Mouse (Mus musculus): ENCODE data around the gene Rsph10b. TPM values are rescaled to one million over a fixed set of nuclear protein-coding genes. Genes with fewer than 3 reads are reported as not detected.
A peak's percentile ranks its signal among the peaks of the same experiment; 100 is the strongest.

The Rsph10b gene
- polyA plus RNA-seq, 1 experiment from 2014 or later: 0.58 TPM

DNA sequence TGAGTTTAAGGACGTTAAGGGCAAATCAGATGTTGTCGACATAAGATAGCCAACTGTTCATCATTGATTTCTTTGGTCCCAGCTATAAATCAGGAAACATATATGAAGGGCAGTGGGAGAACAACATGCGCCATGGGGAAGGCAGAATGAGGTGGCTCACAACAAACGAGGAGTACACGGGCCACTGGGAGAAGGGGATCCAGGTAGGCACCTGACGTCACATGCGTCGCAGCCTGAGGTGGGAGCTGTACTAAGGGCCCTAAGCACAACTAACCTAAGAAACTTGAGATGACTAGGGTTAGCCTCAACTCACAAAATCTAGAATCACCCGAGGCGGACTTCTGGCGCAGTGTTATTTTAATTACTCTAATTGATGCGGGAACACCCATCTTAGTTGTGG is 15.5 kb downstream of the Rsph10b start:
- Histone ChIP-seq H3K36me3 (no peaks in the 10 kb centered on the region), H3K27ac (replicated peaks) (no peak overlapping the region), H3K4me3 (no peak overlapping the region), H3K9me3 (replicated peaks) (no peaks in the 10 kb centered on the region), H3K27me3 (ENCODE audit: low read depth, poor library complexity, severe bottlenecking) (no peaks in the 10 kb centered on the region), H3K4me1 (no peaks in the 10 kb centered on the region)
- DNase-seq (ENCODE audit: low spot score): no peak
- 89% methylated on average over 12 of the region's 12 CpGs for WGBS

DNA sequence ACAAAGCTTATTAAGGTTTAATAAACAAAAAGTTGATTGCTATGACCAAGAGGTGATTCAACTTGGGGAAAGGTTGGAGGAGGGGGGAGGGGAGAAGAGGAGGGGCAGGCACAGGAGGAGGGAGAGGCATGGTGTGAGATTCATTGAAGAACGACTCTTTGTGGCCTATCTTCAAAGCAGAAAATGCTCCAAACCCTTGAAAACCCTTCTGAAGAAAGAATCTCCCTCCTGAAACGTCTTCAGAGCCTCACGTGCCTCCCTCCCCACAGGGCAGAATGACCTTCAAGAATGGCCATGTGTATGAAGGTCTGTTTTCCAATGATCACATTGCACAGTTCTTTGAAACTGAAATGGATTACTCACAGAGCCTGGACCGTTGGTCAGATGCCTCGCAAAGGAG is 17.2 kb downstream of the Rsph10b start:
- WGBS: 54% methylated on average over 5 of the region's 5 CpGs
- DNase-seq (ENCODE audit: low spot score): no peak
- Histone ChIP-seq H3K27me3 (ENCODE audit: low read depth, poor library complexity, severe bottlenecking) (no peaks in the 10 kb centered on the region), H3K9me3 (replicated peaks) (no peaks in the 10 kb centered on the region), H3K4me3 (no peak overlapping the region), H3K4me1 (no peaks in the 10 kb centered on the region), H3K27ac (replicated peaks) (no peak overlapping the region), H3K36me3 (no peaks in the 10 kb centered on the region)

DNA sequence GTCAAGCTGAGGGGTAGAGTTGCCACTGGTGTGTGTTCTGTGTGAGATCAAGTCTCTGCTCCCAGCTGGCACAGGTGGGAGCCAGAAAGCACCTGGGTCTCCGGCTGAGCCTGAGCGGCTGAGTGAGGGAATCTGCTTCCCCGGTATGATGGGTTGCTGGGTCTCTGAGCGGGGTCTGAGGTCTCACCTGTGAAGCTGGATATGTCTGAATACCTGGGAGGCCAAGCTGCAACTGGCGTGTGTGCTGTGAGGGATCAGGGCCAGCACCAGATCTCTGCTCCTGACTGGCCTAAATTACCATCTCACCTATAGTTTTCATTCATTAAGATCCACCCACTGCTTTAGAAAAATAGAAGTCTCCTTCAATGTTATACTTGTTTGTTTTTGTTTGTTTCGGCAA is 24.3 kb downstream of the Rsph10b start:
- no peak for DNase-seq (ENCODE audit: low spot score)
- Histone ChIP-seq H3K36me3 (no peaks in the 10 kb centered on the region), H3K27ac (replicated peaks) (no peak overlapping the region), H3K9me3 (replicated peaks) (peaks cover 10% of the 10 kb centered on the region), H3K4me3 (no peak overlapping the region), H3K4me1 (no peaks in the 10 kb centered on the region), H3K27me3 (ENCODE audit: low read depth, poor library complexity, severe bottlenecking) (no peaks in the 10 kb centered on the region)
- 89% methylated on average over 6 of the region's 6 CpGs for WGBS

DNA sequence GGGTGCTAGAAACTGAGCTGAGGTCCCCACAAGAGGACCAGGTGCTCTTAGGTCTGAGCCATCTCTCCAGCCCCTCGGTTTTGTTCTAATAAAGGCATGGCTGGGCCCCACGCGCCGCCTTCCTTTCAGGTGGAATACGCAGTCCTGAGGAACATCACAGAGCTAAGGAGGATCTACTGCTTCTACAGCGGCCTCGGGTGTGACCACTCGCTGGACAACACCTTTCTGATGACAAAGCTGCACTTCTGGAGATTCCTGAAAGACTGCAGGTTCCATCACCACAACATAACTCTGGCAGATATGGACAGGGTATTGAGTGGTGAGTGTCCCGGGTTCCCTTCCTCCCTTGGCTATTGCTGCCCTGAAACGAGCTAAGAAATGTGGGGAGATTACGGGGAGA is 26.7 kb downstream of the Rsph10b start:
- no peak overlapping the region for H3K4me3 ChIP-seq
- DNase-seq (ENCODE audit: low spot score): no peak
- no peaks in the 10 kb centered on the region for H3K36me3 ChIP-seq
- peaks cover 10% of the 10 kb centered on the region for H3K9me3 ChIP-seq (replicated peaks)
- no peaks in the 10 kb centered on the region for H3K27me3 ChIP-seq (ENCODE audit: low read depth, poor library complexity, severe bottlenecking)
- no peaks in the 10 kb centered on the region for H3K4me1 ChIP-seq
- H3K27ac ChIP-seq (replicated peaks): no peak overlapping the region
- WGBS: 89% methylated on average over 11 of the region's 11 CpGs

DNA sequence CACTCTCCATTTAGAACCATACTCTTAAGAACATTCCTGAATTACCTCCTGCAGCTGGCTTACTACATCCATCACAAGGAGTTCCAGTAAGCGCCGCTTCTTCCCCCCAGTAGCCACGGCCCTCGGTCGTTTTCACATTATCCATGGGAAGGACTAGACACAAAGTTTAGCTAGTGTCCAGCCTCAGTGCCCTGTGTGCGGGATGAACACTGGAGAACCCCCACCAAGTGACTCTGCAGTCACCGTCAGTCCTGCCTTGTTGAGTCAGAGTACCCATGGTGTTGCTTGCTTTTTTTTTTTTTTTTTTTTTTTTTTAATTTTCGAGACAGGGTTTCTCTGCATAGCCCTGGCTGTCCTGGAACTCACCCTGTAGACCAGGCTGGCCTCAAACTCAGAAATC is 28.3 kb downstream of the Rsph10b start:
- H3K4me3 ChIP-seq: no peak overlapping the region
- no peak overlapping the region for H3K27ac ChIP-seq (replicated peaks)
- H3K4me1 ChIP-seq: no peaks in the 10 kb centered on the region
- H3K9me3 ChIP-seq (replicated peaks): peaks cover 5% of the 10 kb centered on the region
- 94% methylated on average over 8 of the region's 8 CpGs for WGBS
- H3K36me3 ChIP-seq: no peaks in the 10 kb centered on the region
- DNase-seq (ENCODE audit: low spot score): no peak
- no peaks in the 10 kb centered on the region for H3K27me3 ChIP-seq (ENCODE audit: low read depth, poor library complexity, severe bottlenecking)

DNA sequence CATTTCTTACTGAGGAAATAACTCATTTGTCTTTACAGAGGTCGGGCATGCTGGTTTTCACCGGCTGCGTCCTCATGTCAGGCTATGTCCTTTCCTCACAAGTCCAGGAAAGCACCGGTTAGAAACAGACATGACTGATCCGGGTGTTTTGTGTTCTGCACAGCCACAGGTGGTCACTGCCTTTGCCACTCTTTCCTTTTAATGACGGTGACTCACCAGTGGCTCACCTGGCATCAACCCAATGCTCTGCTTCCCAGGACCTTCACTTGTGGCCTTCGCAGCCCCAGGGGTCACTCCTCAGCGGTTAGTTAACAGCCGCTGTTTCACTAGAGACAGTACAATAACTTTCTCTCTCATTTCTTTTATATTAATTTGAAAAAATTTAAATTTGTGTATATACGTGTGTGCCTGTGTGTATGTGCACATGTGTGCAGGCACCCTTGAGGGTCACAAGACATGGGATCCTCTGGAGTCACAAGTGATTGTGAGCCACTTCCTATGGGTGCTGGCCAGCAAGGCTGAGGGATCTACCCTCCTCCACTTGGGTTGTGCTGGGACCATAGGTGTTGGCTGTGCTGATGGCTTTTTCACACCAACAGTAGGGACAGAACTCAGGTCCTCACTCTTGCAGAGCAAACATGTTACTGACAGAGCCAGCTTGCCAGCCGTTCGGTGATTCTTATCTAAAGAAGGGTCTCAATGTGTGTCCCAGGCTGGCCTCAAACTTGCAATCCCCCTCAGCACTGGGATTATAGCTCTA is 32.9 kb downstream of the Rsph10b start:
- Histone ChIP-seq H3K36me3 (no peaks in the 10 kb centered on the region), H3K4me1 (no peaks in the 10 kb centered on the region), H3K9me3 (replicated peaks) (no peaks in the 10 kb centered on the region), H3K4me3 (no peak overlapping the region), H3K27ac (replicated peaks) (no peak overlapping the region), H3K27me3 (ENCODE audit: low read depth, poor library complexity, severe bottlenecking) (no peaks in the 10 kb centered on the region)
- 89% methylated on average over 12 of the region's 12 CpGs for WGBS
- DNase-seq (ENCODE audit: low spot score): no peak

DNA sequence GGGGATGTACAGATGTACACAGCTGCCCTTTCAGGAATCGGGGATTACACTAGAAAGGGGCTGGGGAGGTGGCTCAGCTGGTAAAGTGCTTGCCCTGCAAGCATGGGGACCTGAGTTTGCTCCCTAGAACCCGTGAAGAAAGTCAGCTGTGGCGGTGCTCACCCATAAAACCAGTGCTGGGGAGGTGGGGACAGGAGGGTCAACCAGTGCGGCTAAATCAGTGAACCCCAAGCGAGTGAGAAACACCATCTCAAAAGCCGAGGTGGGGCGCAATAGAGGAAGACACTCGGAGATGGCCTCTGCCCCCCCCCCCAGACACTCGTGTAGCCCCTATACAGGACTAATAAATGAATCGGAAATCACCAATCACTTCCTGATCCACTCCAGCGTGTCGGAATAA is 33.8 kb downstream of the Rsph10b start:
- Histone ChIP-seq H3K36me3 (no peaks in the 10 kb centered on the region), H3K27me3 (ENCODE audit: low read depth, poor library complexity, severe bottlenecking) (no peaks in the 10 kb centered on the region), H3K4me3 (no peak overlapping the region), H3K4me1 (no peaks in the 10 kb centered on the region), H3K27ac (replicated peaks) (no peak overlapping the region), H3K9me3 (replicated peaks) (no peaks in the 10 kb centered on the region)
- WGBS: 92% methylated on average over 12 of the region's 12 CpGs
- no peak for DNase-seq (ENCODE audit: low spot score)

DNA sequence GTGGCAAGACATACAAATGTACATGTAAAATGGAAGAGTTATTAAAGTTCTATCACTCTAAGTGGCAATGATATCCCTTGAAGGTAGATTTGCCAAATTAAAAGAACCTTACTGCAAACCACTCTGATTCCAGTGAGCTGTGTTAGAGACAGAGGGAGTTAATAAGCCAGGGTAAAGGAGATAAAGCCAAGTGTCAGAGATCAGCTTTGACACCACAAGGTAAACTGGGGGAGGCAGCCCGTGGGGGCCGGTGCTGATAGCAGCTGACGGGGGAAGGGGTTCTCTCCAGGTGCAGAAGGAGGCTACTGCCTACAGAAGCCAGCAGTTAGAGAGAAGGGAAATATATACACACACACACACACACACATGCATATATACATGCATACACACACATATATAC is 39.8 kb downstream of the Rsph10b start:
- H3K36me3 ChIP-seq: no peaks in the 10 kb centered on the region
- no peaks in the 10 kb centered on the region for H3K9me3 ChIP-seq (replicated peaks)
- H3K4me1 ChIP-seq: no peaks in the 10 kb centered on the region
- no peak for DNase-seq (ENCODE audit: low spot score)
- no peak overlapping the region for H3K4me3 ChIP-seq
- no peak overlapping the region for H3K27ac ChIP-seq (replicated peaks)
- H3K27me3 ChIP-seq (ENCODE audit: low read depth, poor library complexity, severe bottlenecking): no peaks in the 10 kb centered on the region
- WGBS: 71% methylated on average over 3 of the region's 3 CpGs

DNA sequence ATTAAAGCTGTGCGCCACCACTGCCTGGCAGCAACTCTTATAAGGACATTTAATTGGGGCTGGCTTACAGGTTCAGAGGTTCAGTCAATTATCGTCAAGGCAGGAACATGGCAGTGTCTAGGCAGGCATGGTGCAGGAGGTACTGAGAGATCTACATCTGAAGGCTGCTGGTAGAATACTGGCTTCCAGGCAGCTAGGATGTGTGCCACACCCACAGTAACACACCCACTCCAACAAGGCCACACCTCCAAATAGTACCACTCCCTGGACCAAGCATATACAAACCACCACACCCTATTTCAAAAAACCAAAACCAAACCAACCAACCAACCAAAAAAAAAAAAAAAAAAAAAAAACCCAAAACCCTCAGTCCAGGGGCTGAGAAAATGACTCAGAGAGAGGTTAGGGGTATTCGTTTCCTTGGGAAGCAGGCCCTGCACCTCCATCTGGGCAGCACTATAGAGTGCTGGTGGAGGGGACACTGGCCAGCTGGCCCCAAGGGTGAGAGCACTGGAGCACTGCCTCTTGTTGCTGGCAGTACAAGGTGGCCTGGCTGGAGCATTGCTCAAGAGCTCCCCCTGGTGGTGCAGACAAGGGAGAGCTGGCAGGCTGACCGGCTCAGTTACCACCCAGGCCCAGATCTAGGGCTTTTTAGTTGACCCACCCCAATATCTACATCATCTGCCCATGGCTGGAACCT is 42.2 kb downstream of the Rsph10b start:
- Histone ChIP-seq H3K36me3 (no peaks in the 10 kb centered on the region), H3K27ac (replicated peaks) (no peak overlapping the region), H3K4me1 (no peaks in the 10 kb centered on the region), H3K27me3 (ENCODE audit: low read depth, poor library complexity, severe bottlenecking) (no peaks in the 10 kb centered on the region), H3K9me3 (replicated peaks) (no peaks in the 10 kb centered on the region), H3K4me3 (no peak overlapping the region)
- peak; percentile 78 for DNase-seq (ENCODE audit: low spot score)
- 53% methylated on average over 4 of the region's 4 CpGs for WGBS

DNA sequence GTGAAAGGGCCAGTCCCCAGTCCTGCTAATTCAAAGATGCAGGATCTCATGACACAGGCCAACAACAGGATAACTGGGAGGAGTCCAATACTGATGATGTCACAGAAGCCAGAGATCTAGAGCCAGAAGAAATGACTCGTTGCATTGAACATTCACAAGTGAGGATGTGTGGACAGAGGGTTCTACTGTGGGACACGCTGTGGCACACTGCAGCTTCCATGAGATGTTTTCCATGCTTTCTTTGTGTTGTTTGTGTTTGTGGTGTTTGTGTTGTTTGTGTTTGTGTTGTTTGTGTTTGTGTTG is 42.7 kb downstream of the Rsph10b start:
- no peak for DNase-seq (ENCODE audit: low spot score)
- H3K36me3 ChIP-seq: no peaks in the 10 kb centered on the region
- H3K27me3 ChIP-seq (ENCODE audit: low read depth, poor library complexity, severe bottlenecking): no peaks in the 10 kb centered on the region
- H3K4me3 ChIP-seq: no peak overlapping the region
- WGBS: 68% methylated on average over 2 of the region's 2 CpGs
- no peaks in the 10 kb centered on the region for H3K9me3 ChIP-seq (replicated peaks)
- H3K27ac ChIP-seq (replicated peaks): no peak overlapping the region
- H3K4me1 ChIP-seq: peaks cover 2% of the 10 kb centered on the region

DNA sequence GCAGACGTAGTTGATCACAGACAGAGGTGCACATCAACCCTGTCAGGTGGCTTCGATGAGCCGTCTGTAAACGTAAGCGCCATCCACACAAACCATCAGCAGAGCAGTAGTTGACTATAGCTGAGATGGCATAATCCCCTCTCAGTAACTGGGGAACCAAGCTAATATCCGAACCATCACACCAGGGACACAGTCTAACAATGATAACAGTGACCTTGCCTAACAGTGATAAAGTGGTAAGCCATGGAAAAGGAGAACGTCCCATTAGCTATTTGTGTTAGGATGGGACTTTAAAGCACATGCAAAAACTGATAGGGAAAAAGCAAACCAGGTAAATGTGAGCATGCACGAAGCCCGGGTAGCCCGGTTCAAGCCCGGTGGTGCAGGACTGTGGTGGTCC is 43.4 kb downstream of the Rsph10b start:
- DNase-seq (ENCODE audit: low spot score): no peak
- no peaks in the 10 kb centered on the region for H3K27me3 ChIP-seq (ENCODE audit: low read depth, poor library complexity, severe bottlenecking)
- WGBS: 87% methylated on average over 11 of the region's 11 CpGs

DNA sequence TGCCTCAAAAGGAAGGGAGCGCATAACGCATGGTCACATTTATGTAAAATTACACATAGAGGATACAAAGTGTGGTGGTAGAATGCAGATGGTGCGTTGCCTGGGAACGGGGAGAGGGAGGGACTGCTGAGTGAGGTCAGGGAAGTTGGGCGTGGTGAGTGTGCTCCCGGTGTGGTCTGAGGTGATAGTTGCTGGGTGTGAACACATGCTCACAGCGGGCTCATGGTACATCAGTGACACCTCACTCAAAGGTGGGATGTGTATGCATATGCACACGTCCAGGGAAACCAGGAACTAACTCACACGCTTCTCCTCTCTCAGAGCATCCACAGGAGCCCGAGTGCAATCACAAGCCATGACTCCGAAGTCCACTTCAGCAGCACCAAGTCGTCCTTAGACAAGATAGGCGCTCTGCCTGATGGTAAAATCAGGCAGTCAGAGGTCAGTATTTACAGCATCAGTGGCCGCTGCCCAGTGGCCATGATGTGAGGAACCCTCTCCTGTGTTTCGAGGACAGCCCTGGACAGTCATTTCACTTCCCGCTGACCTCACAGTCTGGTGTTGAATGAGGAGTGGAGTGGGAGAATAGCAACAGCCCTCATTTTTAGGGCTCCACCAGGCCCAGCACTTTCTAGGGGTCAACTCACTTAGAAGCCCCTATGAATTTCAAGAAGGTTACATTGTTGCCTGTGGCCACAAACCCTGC is 44.0 kb downstream of the Rsph10b start:
- no peaks in the 10 kb centered on the region for H3K9me3 ChIP-seq (replicated peaks)
- H3K27me3 ChIP-seq (ENCODE audit: low read depth, poor library complexity, severe bottlenecking): no peaks in the 10 kb centered on the region
- DNase-seq (ENCODE audit: low spot score): no peak
- H3K27ac ChIP-seq (replicated peaks): no peak overlapping the region
- no peaks in the 10 kb centered on the region for H3K36me3 ChIP-seq
- no peak overlapping the region for H3K4me3 ChIP-seq
- 80% methylated on average over 16 of the region's 16 CpGs for WGBS
- peaks cover 7% of the 10 kb centered on the region for H3K4me1 ChIP-seq

More for the DNA sequence above, 43.4 kb downstream of the Rsph10b start:
- H3K27ac ChIP-seq (replicated peaks): no peak overlapping the region
- peaks cover 7% of the 10 kb centered on the region for H3K4me1 ChIP-seq
- H3K9me3 ChIP-seq (replicated peaks): no peaks in the 10 kb centered on the region
- H3K4me3 ChIP-seq: no peak overlapping the region
- H3K36me3 ChIP-seq: no peaks in the 10 kb centered on the region

DNA sequence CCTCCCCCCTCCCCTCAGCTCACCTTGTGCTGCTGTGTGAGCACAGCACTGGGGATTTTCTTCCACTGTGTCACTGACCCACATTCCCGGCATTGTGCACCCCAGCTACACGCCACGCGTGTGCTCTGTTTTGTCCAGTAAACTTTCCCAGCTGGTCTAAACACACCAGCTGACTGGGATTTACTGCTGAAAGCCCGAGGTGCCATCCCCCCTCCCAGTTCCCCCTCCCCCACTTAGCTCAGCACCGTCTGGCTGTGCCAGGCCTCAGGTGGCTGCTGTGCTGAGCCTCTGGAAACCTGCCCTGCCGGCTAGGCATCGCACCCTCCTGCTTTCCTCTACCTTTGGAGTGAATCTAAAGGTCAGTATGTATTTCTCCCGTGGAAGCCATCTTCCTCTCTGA is 48.0 kb downstream of the Rsph10b start:
- H3K27me3 ChIP-seq (ENCODE audit: low read depth, poor library complexity, severe bottlenecking): no peaks in the 10 kb centered on the region
- 0 out of 2 replicates have a peak overlapping the region, but pooled peaks have one; percentile 28 for H3K27ac ChIP-seq (replicated peaks)
- H3K9me3 ChIP-seq (replicated peaks): no peaks in the 10 kb centered on the region
- WGBS: 38% methylated on average over 9 of the region's 9 CpGs
- DNase-seq (ENCODE audit: low spot score): no peak
- peaks cover 29% of the 10 kb centered on the region for H3K36me3 ChIP-seq
- H3K4me3 ChIP-seq: no peak overlapping the region
- peaks cover 7% of the 10 kb centered on the region for H3K4me1 ChIP-seq

All from midbrain, embryonic 10.5 days (tissue).